Mouse (Mus musculus) kidney, postnatal 4 days (tissue): ENCODE data around the gene Olfr307.
"Not testable (repeated sequence)": the region's sequence is repeated elsewhere in the genome, so short reads cannot be mapped to it uniquely, and the experiment has no call there.

Experiments
- DNase-seq, 2 experiments: peaks; one replicate each; pipeline ENCODE4 v3.0.0; 2021; ENCODE audit warnings: mixed read lengths in 2 of 2

Olfr307 gene

GRCm38 (mm10) chr7:86337486-86337885 lies at the start of gene Olfr307:
Olfr307 (minus strand) TSS chr7:86337586.
- no peak for DNase-seq

GRCm38 (mm10) chr7:86386558-86386957 lies 49.2 kb upstream of the Olfr307 start, which contains the start of gene Olfr304:
Olfr304 (minus strand) TSS chr7:86386658.
- DNase-seq, result no peak

DNA sequence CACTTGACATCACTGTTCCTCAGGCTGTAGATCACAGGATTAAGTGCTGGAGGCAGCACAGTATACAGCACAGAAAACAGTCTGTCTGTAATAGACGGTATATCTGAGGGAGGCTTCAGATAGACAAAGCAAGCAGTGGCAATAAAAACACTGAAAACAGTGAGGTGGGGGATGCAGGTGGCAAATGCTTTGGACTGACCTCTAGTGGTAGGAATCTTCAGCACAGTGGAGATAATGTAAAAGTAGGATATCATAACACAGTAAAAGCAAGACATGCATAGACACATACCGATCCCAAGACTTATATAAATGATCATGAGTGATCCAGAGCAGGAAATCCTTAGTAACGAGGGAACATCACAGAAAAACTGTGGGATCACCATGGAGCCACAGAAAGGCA lies 48.4 kb upstream of the Olfr307 start:
- no peak for DNase-seq

- no peak for DNase-seq
These were observed 29.4 kb upstream of the Olfr307 start, which contains the start of gene Olfr305 for GRCm38 (mm10) chr7:86366828-86367227. Olfr305 (minus strand) TSS chr7:86366928.

GRCm38 (mm10) chr7:86346296-86346695 lies 8.9 kb upstream of the Olfr307 start:
- not testable (repeated sequence) for DNase-seq

GRCm38 (mm10) chr7:86344253-86344652 lies 6.9 kb upstream of the Olfr307 start:
- no peak for DNase-seq

DNA sequence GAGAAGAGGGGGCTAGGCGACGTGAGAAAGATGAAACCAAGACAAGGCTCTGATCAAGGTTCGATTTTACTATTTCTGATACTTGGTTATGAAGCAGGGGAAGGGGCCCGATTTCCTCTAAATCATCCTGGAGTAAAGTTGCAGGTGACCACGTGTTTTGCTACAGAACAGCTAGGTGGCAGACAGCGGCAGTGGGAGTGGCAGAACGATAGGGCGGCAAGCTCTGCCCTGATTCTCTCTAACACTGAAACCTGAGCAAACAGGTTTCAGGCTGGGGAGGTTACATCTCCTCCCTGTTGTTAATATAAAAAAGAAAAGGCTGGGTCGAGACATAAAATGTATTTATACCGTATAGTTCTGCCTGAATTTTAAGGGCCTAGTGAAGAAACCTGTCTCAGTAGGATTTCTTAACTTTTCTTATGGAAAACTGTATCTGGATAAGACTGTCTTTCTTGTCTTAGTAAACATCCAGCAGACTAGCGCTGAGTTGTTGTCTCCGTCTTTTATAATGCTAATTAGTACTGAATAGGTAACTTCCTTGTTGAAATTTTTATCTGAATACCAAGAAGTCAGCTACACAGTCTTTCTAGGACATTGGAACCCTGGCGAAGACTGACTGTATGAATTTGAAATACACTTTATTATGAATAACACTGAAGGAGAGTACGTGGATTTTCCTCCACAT lies 5.6 kb upstream of the Olfr307 start:
- DNase-seq, result no peak

DNA sequence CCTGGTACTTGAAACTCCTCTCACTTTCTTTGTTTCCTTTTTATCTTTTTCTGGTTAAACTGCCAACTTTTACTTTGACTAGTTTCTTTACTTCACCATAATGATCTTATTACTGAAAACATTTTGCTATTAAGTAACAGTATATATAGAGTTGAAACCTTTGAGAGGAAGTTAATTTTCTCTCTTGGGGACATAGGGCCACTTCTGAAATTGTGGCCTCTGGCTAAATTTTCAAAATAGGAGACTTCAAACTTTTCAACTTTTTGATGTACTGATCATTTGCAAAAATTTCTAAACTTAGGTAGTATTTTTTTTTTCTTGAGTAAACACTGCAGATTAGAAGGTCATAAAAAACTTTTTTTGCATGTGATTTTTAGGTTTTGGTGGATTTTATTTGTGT lies 11.9 kb downstream of the Olfr307 start, which contains the start of gene Olfr308:
Gene Olfr308, minus strand, starts transcription at position 101 of the 400 bp plus-strand sequence.
- no peak for DNase-seq

- no peak for DNase-seq
These were observed 16.1 kb downstream of the Olfr307 start for GRCm38 (mm10) chr7:86321323-86321722.

- DNase-seq, result no peak
These were observed 23.8 kb downstream of the Olfr307 start, which contains the start of gene Olfr309 for GRCm38 (mm10) chr7:86313608-86314007. Olfr309 (minus strand) TSS chr7:86313708.
